Mouse (Mus musculus) lung, adult 2 months (tissue): ENCODE measurements around the gene Gm20388.

Experiments
- CTCF ChIP-seq: fragments of 200-500 bp; IDR thresholded peaks from 2 replicates; pipeline ENCODE4 v1.5.1; 2011; ENCODE audit warnings: mild to moderate bottlenecking, low read length, control low read depth; ENCODE audit not compliant: insufficient read depth
- POLR2A ChIP-seq: fragments of 200-500 bp; IDR thresholded peaks from 2 replicates; pipeline ENCODE4 v1.6.1; 2011; ENCODE audit warnings: low read depth, mild to moderate bottlenecking, control low read depth, low read length, borderline replicate concordance; ENCODE audit errors: extremely low read depth

GRCm38 (mm10) chr8:122056113-122056512 is 2145.5 kb downstream of the Gm20388 start:
- TF ChIP-seq CTCF, result no peak
- TF ChIP-seq POLR2A, result no peak
